Mouse (Mus musculus) liver, postnatal 0 days (tissue): ENCODE measurements around the gene C2cd3. TPM values are rescaled to one million over a fixed set of nuclear protein-coding genes. Genes with fewer than 3 reads are reported as not detected.

Experiments
- ATAC-seq: fragments of 200-750 bp; cut with Nextera tagmentation; 2 replicates; pipeline ENCODE4 v1.8.0; 2017; ENCODE audit warnings: mild to moderate bottlenecking, moderate library complexity
- DNase-seq: peaks from one replicate; pipeline ENCODE4 v3.0.0-alpha.2; 2016
- H3K27ac ChIP-seq: fragments of 300-500 bp; sonication (generic); 2 replicates; pipeline ENCODE4 v1.5.1; 2014; ENCODE audit warnings: antibody characterized with exemption, moderate library complexity, mild to moderate bottlenecking, low read depth
- H3K27me3 ChIP-seq: fragments of 300-500 bp; sonication (generic); 2 replicates; pipeline ENCODE4 v1.6.1; 2014; ENCODE audit warnings: low read length, control low read depth, mixed read lengths; ENCODE audit not compliant: insufficient read depth
- H3K36me3 ChIP-seq: fragments of 300-500 bp; sonication (generic); replicated peaks from 2 replicates; pipeline ENCODE4 v1.6.1; 2014; ENCODE audit warnings: mild to moderate bottlenecking, control low read depth, low read length, moderate library complexity, mixed read lengths; ENCODE audit not compliant: insufficient read depth
- H3K4me1 ChIP-seq: fragments of 300-500 bp; sonication (generic); 2 replicates; pipeline ENCODE4 v1.6.1; 2014; ENCODE audit warnings: antibody characterized with exemption, mild to moderate bottlenecking, control low read depth; ENCODE audit not compliant: insufficient read depth
- H3K4me2 ChIP-seq: fragments of 300-500 bp; sonication (generic); 2 replicates; pipeline ENCODE4 v1.6.1; 2014; ENCODE audit warnings: low read depth, mild to moderate bottlenecking, low read length, moderate library complexity, mixed read lengths
- H3K4me3 ChIP-seq: fragments of 300-500 bp; sonication (generic); 2 replicates; pipeline ENCODE4 v1.5.1; 2014; ENCODE audit warnings: low read depth, low read length
- H3K9ac ChIP-seq: fragments of 300-500 bp; sonication (generic); replicated peaks from 2 replicates; pipeline ENCODE4 v1.6.1; 2014; ENCODE audit warnings: mild to moderate bottlenecking, moderate library complexity
- H3K9me3 ChIP-seq: fragments of 300-500 bp; sonication (generic); 2 replicates; pipeline ENCODE4 v1.6.1; 2016; ENCODE audit warnings: mild to moderate bottlenecking, control low read depth, low read length, mixed read lengths
- CTCF ChIP-seq: sonication (generic); IDR thresholded peaks from 2 replicates; pipeline ENCODE4 v1.5.1; 2016; ENCODE audit warnings: antibody characterized with exemption, low read depth
- EP300 ChIP-seq: IDR thresholded peaks from 2 replicates; pipeline ENCODE4 v1.6.1; 2016; ENCODE audit warnings: antibody characterized with exemption, low read depth, mild to moderate bottlenecking
- WGBS: fragments of 180-500 bp; shearing (Covaris S2); extraction: QIAGEN DNeasy Blood & Tissue Kit; methylation state at CpG from one replicate; pipeline ENCODE4 v1.1.7; 2014; ENCODE audit not compliant: insufficient replicate concordance; 5-methylcytosine and 5-hydroxymethylcytosine counted together
- polyA plus RNA-seq: library from polyadenylated mRNA; unstranded; fragments of >200 nt; fragmentation: Nextera tagmentation; extraction: Ambion mirVana; gene quantifications from 2 replicates; pipeline ENCODE4 v1.2.1, GENCODE M21; 2015

The C2cd3 gene
- 4.8 and 5.1 TPM in 2 replicates for polyA plus RNA-seq

DNA sequence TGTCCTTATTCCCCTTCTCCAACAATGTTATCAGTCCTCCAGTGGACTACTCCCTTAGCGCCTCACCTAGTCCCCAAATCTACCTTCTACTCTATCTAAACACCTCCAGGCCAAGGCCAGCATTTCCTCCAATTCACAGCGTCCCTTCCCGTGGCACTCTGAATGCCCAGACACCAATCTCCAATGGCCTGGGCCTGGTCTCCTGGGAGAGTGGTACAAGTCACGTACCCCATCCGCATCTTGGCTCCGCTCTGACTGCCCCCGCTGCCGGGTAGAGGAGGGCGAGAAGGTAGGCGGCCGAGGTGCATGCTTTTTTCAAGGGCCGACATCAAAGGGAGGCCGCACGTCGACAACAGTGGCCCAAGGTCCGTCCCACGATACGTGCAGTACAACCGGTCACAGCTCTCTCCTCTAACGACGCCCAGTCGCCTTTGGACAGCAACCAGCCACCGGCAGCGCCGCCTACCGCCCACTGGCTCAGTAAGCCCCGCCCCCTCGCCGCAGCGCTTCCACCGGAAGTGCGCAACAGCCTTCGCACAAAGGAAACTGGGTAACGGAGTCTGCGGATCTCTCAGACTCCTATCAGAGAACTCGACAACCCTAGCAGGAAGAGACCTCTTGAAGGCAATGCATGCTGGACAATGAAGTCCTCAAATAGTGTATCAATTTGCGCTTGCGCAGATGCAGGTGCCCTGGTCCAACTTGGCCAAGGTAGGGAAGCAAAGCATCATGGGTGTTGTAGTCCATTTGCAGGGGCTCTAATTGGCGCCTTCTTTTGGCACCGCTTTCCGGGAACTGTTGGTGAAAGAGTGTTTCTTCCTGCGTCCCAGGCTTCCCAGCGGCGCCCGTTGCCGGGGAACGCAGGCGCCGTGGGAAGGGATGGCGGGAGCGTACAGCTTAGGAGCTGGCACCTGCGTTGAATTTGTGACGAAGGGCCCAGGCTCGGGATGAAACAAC, at the start of gene C2cd3, which contains the start of gene Ppme1:
Gene C2cd3, plus strand, starts transcription at position 739 of the 957 bp plus-strand sequence.
Gene Ppme1, minus strand, starts transcription at position 813 of the 957 bp plus-strand sequence.
- ATAC-seq (peak; percentile 96), DNase-seq (peak; percentile 99)
- peaks cover 13% of the 10 kb centered on the region for H3K36me3 ChIP-seq
- H3K27ac ChIP-seq, result peak within 1 kb of the TSS; percentile 89
- H3K4me3 ChIP-seq, result peak within 1 kb of the TSS; percentile 61
- H3K4me1 ChIP-seq, result peaks cover 16% of the 10 kb centered on the region; the same call in 1 of the 2 replicates
- H3K9me3 ChIP-seq, result no peaks in the 10 kb centered on the region
- peak within 1 kb of the TSS; percentile 90 for H3K9ac ChIP-seq
- no peaks in the 10 kb centered on the region for H3K27me3 ChIP-seq
- WGBS, result under 1% methylated on average over 54 of the region's 54 CpGs
- H3K4me2 ChIP-seq, result peak within 1 kb of the TSS; percentile 82
- TF ChIP-seq CTCF (peak; percentile 91), EP300 (peak; percentile 63; the same call in 1 of the 2 replicates)

DNA sequence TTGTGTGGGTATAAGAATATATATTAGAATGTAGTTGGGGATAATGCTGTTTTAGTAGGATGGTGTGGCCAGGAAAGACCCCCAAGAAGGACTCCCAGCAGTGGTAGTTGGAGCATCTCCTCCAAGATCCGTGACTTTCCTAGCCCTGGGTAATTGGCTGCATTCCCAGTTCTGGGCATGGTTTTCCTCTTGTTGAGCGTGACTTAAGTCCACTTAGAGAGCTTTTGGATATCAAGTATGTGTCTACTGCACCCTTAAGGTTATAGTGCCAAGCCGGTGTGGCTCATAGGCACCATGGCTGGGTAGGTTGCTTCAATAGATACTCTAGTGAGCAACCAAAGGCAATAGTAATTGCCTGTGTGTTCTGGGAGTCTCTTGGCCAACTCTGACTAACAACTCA, 48.3 kb upstream of the C2cd3 start:
- Histone ChIP-seq H3K36me3 (peaks cover 10% of the 10 kb centered on the region; the same call in 1 of the 2 replicates), H3K27ac (no peak overlapping the region), H3K4me3 (no peak overlapping the region), H3K27me3 (no peaks in the 10 kb centered on the region), H3K4me1 (no peaks in the 10 kb centered on the region), H3K9ac (no peak overlapping the region), H3K4me2 (no peak overlapping the region), H3K9me3 (no peaks in the 10 kb centered on the region)
- DNase-seq (no peak), ATAC-seq (no peak)
- WGBS, result 71% methylated on average over 3 of the region's 3 CpGs
- TF ChIP-seq EP300 (no peak), CTCF (no peak)

DNA sequence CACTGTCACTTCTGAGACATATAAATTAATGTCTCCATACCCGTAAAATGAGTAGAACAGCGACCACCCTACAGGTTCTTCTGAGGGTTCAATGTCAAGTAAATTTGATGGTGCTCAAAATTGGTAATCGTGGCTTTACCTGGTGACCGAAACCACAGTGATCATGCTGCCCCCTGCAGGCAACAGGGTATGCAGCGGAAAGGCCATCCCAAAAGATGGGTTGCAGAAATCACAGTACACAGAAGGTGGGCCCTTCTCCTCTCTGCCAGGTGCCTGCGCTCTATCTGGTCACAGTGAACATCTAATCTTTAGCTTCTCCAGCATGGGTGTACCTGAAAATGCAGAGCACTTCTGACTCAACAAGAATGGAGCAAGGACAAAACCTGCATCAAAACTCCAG, 46.6 kb upstream of the C2cd3 start:
- Histone ChIP-seq H3K9me3 (no peaks in the 10 kb centered on the region), H3K9ac (no peak overlapping the region), H3K36me3 (peaks cover 10% of the 10 kb centered on the region), H3K4me2 (no peak overlapping the region), H3K4me3 (no peak overlapping the region), H3K27me3 (no peaks in the 10 kb centered on the region), H3K4me1 (no peaks in the 10 kb centered on the region), H3K27ac (no peak overlapping the region)
- DNase-seq (peak; percentile 38), ATAC-seq (no peak)
- 78% methylated on average over 6 of the region's 6 CpGs for WGBS
- TF ChIP-seq CTCF (peak; percentile 71), EP300 (no peak)

- Histone ChIP-seq H3K4me2 (no peak overlapping the region), H3K4me1 (no peaks in the 10 kb centered on the region), H3K27me3 (no peaks in the 10 kb centered on the region), H3K4me3 (no peak overlapping the region), H3K27ac (no peak overlapping the region), H3K36me3 (peaks cover 22% of the 10 kb centered on the region), H3K9ac (no peak overlapping the region), H3K9me3 (no peaks in the 10 kb centered on the region)
- ATAC-seq, result no peak
- 77% methylated on average over 7 of the region's 7 CpGs for WGBS
- no peak for TF ChIP-seq CTCF
- TF ChIP-seq EP300, result no peak
- DNase-seq, result peak; percentile 11
These were observed 44.5 kb upstream of the C2cd3 start for GRCm38 (mm10) chr7:100327514-100327913.

- Histone ChIP-seq H3K27me3 (no peaks in the 10 kb centered on the region), H3K4me2 (no peak overlapping the region), H3K9me3 (no peaks in the 10 kb centered on the region), H3K9ac (no peak overlapping the region), H3K36me3 (peaks cover 27% of the 10 kb centered on the region), H3K27ac (no peak overlapping the region), H3K4me1 (no peaks in the 10 kb centered on the region), H3K4me3 (no peak overlapping the region)
- DNase-seq (no peak), ATAC-seq (no peak)
- 76% methylated on average over 4 of the region's 4 CpGs for WGBS
- no peak for TF ChIP-seq CTCF
- TF ChIP-seq EP300, result no peak
These were observed 43.4 kb upstream of the C2cd3 start for GRCm38 (mm10) chr7:100328636-100329035.

GRCm38 (mm10) chr7:100331269-100331668, 40.8 kb upstream of the C2cd3 start:
- no peaks in the 10 kb centered on the region for H3K9me3 ChIP-seq
- no peak overlapping the region for H3K4me2 ChIP-seq
- no peak for DNase-seq
- no peak overlapping the region for H3K4me3 ChIP-seq
- H3K27me3 ChIP-seq, result no peaks in the 10 kb centered on the region
- 80% methylated on average over 3 of the region's 3 CpGs for WGBS
- H3K4me1 ChIP-seq, result no peaks in the 10 kb centered on the region
- TF ChIP-seq EP300 (no peak), CTCF (no peak)
- no peak overlapping the region for H3K27ac ChIP-seq
- ATAC-seq, result no peak
- peaks cover 45% of the 10 kb centered on the region for H3K36me3 ChIP-seq
- H3K9ac ChIP-seq, result no peak overlapping the region
